Mouse (Mus musculus): ENCODE data around the gene Gm27029. TPM values are rescaled to one million over a fixed set of nuclear protein-coding genes. Genes with fewer than 3 reads are reported as not detected.
"Not testable (repeated sequence)": the region's sequence is repeated elsewhere in the genome, so short reads cannot be mapped to it uniquely, and the experiment has no call there.

The Gm27029 gene
- polyA plus RNA-seq (2015; fragmentation: Nextera tagmentation; extraction: Ambion mirVana), result 7.2 and 7.9 TPM in 2 replicates

DNA sequence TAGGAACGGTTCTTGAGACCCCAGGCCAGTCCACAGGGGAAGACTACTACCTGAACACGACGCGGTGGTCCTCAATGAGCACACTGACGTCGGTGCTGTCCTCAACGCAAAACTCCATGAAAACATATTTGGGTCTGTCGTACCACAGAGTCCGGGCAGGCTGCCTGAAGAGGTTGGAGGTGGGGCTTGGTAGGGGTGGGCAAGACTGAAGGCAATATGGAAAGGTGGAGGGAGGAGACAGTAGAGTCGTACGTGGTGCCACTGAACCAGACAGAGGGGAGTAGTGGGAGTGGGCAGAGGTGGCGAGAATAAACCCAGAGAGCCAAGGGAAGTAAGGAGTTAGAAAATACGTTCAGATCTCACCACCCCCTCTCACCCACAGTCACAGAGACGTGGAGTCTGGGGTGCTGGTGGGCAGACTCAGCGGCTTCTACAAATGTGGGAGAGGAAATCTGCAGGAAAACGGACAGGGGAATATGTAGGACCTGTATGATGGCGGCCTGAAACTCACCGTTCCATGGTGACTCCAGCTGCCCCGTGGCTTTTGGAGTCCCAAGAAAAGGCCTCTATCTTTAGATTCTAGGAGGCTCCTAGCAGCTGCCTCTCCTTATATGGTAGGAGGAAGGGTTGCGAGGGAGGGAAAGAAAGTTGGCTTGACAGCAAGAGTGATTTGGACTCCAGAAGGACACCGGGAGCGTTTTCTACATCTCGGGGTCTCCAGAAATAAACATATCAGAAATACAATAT is at the start of gene Gm27029:
Gene Gm27029 (minus strand): TSS at position 692 of the 747 bp plus-strand sequence.
- Histone ChIP-seq H3K4me2 (peak within 1 kb of the TSS; percentile 80), H3K4me1 (replicated peaks) (peaks cover 29% of the 10 kb centered on the region), H3K36me3 (peaks cover 2% of the 10 kb centered on the region; the same call in 1 of the 2 replicates), H3K27me3 (no peaks in the 10 kb centered on the region), H3K9ac (peak within 1 kb of the TSS; percentile 80), H3K9me3 (no peaks in the 10 kb centered on the region), H3K4me3 (peak within 1 kb of the TSS; percentile 96), H3K27ac (replicated peaks) (peak within 1 kb of the TSS; percentile 95)
- WGBS, result 5% methylated on average over 23 of the region's 23 CpGs
- peak; percentile 39 for ATAC-seq (ENCODE audit: low FRiP score, low read depth)

DNA sequence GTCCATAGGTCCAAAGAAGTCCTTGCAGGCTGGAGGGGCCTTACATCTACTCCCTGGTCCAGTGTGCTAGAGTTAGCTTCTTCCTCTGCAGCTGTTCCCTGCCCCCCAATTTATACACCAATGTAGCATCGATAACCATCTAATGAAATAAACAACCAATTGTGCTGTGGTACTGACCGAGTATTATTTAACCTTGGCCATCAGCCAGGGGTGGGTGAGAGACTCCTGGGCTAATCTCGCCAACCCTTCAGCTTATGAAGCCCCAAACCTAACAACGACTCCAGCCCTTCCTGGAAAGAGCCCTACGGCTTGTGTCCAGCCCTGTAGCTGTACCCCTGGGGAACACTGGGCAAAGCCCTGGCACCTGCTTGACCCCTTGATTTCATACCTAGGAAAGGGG is 49.7 kb upstream of the Gm27029 start:
- Histone ChIP-seq H3K4me2 (no peak overlapping the region), H3K4me3 (no peak overlapping the region), H3K27ac (replicated peaks) (no peak overlapping the region), H3K4me1 (replicated peaks) (peaks cover 32% of the 10 kb centered on the region), H3K27me3 (no peaks in the 10 kb centered on the region), H3K36me3 (no peaks in the 10 kb centered on the region; the same call in 1 of the 2 replicates), H3K9ac (no peak overlapping the region), H3K9me3 (no peaks in the 10 kb centered on the region)
- ATAC-seq (ENCODE audit: low FRiP score, low read depth), result no peak
- WGBS, result 49% methylated on average over 5 of the region's 5 CpGs

DNA sequence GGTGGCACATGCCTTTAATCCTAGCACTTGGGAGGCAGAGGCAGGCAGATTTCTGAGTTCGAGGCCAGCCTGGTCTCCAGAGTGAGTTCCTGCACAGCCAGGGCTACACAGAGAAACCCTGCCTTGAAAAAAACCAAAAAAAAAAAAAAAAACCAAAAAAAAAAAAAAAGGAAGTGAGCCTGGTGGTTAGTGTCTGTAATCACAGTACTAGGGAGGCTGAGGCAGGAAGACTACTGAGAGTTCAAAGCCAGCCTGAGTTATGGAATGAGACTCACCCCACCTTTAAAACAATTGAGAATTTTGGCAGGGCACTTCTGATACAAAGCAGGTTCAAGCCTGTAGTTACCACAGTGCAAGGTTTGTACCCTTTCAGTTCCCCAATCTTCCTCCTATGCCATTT is 49.1 kb upstream of the Gm27029 start:
- H3K9me3 ChIP-seq; ATAC-seq (ENCODE audit: low FRiP score, low read depth); H3K4me3 ChIP-seq; H3K27me3 ChIP-seq; H3K36me3 ChIP-seq; H3K4me2 ChIP-seq; H3K9ac ChIP-seq; H3K27ac ChIP-seq (replicated peaks): not testable (repeated sequence)
- WGBS, result 88% methylated on average over 1 of the region's 1 CpGs
- H3K4me1 ChIP-seq (replicated peaks), result peaks cover 34% of the 10 kb centered on the region

DNA sequence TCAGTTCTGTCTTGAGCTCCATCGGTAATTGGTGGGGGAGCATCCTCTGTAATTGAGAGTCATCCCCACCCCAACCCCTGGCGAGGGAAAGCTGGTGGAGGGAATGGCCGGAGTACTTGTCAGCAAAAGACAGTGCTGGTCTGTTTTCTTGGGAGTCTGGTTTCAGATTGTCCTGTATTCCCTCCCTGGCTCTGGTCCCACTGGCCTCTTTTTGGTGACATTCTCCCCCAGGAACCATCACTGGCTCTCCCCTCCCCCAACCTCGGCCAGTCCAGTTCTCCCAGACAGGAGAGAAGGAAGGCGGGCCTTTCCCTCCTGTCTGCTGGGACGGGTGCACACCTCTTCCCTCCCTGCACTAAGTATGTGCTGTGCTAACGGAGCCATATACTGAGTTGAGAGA is 47.7 kb upstream of the Gm27029 start:
- Histone ChIP-seq H3K4me2 (no peak overlapping the region), H3K4me3 (no peak overlapping the region), H3K27ac (replicated peaks) (no peak overlapping the region), H3K9ac (no peak overlapping the region), H3K36me3 (no peaks in the 10 kb centered on the region; the same call in 1 of the 2 replicates), H3K4me1 (replicated peaks) (peaks cover 34% of the 10 kb centered on the region), H3K9me3 (no peaks in the 10 kb centered on the region), H3K27me3 (no peaks in the 10 kb centered on the region)
- 46% methylated on average over 7 of the region's 7 CpGs for WGBS
- ATAC-seq (ENCODE audit: low FRiP score, low read depth), result no peak

DNA sequence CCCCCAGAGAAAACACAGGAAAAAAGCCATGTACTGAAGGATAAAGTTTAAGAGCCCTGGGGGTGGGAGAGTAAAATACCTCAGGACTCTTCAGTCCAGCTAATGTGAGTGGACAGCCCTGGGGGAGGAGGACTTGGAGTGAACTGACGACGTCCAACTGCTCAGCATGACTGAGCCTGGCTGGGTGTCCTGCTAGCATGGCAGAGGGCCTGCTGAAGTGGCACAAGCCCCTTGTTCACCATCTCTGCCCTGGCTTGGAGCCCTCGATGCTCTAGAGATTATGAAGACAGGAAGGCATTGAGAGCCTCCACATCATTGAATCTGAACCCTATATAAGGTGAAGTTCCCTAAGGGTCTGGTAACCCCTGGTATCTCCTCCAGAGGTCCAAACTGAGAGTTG is 47.3 kb upstream of the Gm27029 start:
- ATAC-seq (ENCODE audit: low FRiP score, low read depth), result no peak
- Histone ChIP-seq H3K9ac (no peak overlapping the region), H3K4me3 (no peak overlapping the region), H3K27ac (replicated peaks) (no peak overlapping the region), H3K4me2 (no peak overlapping the region), H3K27me3 (no peaks in the 10 kb centered on the region), H3K36me3 (no peaks in the 10 kb centered on the region; the same call in 1 of the 2 replicates), H3K9me3 (no peaks in the 10 kb centered on the region), H3K4me1 (replicated peaks) (peaks cover 34% of the 10 kb centered on the region)
- WGBS, result 45% methylated on average over 3 of the region's 3 CpGs

DNA sequence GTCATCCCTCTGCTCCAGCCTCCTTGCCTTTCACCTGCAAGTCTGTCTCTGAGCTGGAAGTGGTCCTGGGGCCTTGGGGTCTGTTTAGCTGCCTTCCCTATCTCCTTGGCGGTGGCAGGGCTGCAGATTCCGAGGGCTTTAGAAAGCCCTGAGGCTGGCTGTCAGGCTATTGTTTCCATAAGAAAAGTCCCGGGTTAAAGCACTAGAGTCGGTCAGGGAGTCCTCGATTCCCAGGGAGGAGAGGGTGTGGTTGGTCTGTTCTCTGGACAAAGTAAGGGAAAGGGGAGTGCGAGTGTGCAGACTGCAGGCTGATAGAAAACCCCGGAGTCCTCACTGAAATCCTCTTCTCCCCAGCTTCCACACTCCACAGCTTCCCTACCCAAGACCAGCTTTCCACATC is 45.6 kb upstream of the Gm27029 start:
- Histone ChIP-seq H3K27ac (replicated peaks) (no peak overlapping the region), H3K27me3 (no peaks in the 10 kb centered on the region), H3K9me3 (no peaks in the 10 kb centered on the region), H3K9ac (no peak overlapping the region), H3K4me3 (0 out of 2 replicates have a peak overlapping the region, but pooled peaks have one; percentile 2), H3K4me1 (replicated peaks) (peaks cover 42% of the 10 kb centered on the region), H3K36me3 (no peaks in the 10 kb centered on the region; the same call in 1 of the 2 replicates), H3K4me2 (peak overlapping the region; percentile 29)
- WGBS, result 9% methylated on average over 7 of the region's 7 CpGs
- no peak for ATAC-seq (ENCODE audit: low FRiP score, low read depth)

DNA sequence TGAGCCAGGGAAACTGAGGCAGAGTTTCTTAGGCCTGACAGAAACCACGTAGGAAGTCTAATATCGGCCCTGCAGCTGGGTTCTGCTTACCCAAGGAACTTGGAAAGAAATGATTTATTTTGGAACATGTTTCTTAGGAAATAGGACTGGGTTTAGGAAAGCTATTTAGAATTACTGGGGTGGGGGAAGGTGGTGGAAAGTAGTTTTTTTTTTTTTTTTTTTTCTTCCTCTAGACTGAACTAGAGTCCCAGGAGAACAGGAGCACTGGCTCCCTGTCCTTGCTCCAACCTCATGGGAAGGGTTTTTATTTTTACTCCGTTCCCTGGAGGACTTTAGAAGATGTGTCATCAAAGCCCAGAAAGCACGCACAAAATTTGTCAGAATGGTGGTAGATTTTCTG is 44.6 kb upstream of the Gm27029 start:
- H3K4me1 ChIP-seq (replicated peaks), result peaks cover 48% of the 10 kb centered on the region
- peak overlapping the region; percentile 95 for H3K4me3 ChIP-seq
- no peak overlapping the region for H3K27ac ChIP-seq (replicated peaks)
- WGBS, result 52% methylated on average over 4 of the region's 4 CpGs
- peak overlapping the region; percentile 85; the same call in 1 of the 2 replicates for H3K9ac ChIP-seq
- no peaks in the 10 kb centered on the region for H3K27me3 ChIP-seq
- ATAC-seq (ENCODE audit: low FRiP score, low read depth), result no peak
- no peaks in the 10 kb centered on the region for H3K9me3 ChIP-seq
- peak overlapping the region; percentile 81 for H3K4me2 ChIP-seq
- no peaks in the 10 kb centered on the region; the same call in 1 of the 2 replicates for H3K36me3 ChIP-seq

DNA sequence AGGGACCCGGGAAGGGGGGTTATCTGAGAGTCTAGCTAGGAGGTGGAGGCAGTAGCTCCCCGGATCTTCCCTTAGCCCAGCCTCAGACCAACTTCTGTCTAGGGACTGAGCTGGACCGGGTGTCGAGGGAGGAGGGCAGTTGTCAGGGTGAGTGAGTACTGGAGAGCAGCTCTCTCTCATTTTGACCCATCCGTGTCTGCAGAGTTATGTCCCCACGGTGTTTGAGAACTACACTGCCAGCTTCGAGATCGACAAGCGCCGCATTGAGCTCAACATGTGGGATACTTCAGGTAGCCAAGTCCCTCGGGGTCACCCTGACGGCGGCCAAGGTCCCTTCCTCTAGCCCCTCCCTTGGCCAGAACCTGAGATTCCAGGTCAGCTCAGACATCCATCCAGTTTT is 44.1 kb upstream of the Gm27029 start:
- Histone ChIP-seq H3K4me3 (peak overlapping the region; percentile 95), H3K9ac (peak overlapping the region; percentile 85), H3K4me2 (peak overlapping the region; percentile 81), H3K27me3 (no peaks in the 10 kb centered on the region), H3K27ac (replicated peaks) (peak overlapping the region; percentile 86), H3K9me3 (no peaks in the 10 kb centered on the region), H3K4me1 (replicated peaks) (peaks cover 51% of the 10 kb centered on the region), H3K36me3 (no peaks in the 10 kb centered on the region; the same call in 1 of the 2 replicates)
- WGBS, result 3% methylated on average over 13 of the region's 13 CpGs
- no peak for ATAC-seq (ENCODE audit: low FRiP score, low read depth)

DNA sequence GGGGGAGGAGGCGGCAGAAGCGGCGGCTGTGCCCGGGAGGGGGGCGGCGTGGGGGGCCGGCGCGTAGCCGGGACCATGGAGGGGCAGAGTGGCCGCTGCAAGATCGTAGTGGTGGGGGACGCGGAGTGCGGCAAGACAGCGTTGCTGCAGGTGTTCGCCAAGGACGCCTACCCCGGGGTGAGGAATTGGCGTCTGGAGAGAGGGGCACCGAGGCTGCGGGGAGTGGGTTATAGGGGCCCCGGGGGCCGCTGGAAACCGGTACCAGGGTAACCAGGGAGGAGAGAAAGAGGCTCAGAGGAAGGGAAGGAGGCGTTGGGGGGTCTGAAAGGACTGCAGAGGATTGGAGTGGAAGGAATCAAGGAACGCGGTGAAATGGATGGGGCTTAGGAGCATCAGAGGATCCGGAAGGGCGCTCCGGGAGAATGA is 43.7 kb upstream of the Gm27029 start:
- WGBS, result under 1% methylated on average over 28 of the region's 31 CpGs
- H3K4me3 ChIP-seq, result peak overlapping the region; percentile 95
- ATAC-seq (ENCODE audit: low FRiP score, low read depth), result peak; percentile 28
- H3K9ac ChIP-seq, result peak overlapping the region; percentile 85
- H3K4me1 ChIP-seq (replicated peaks), result peaks cover 56% of the 10 kb centered on the region
- no peaks in the 10 kb centered on the region for H3K9me3 ChIP-seq
- peak overlapping the region; percentile 86 for H3K27ac ChIP-seq (replicated peaks)
- no peaks in the 10 kb centered on the region for H3K27me3 ChIP-seq
- peak overlapping the region; percentile 81 for H3K4me2 ChIP-seq
- no peaks in the 10 kb centered on the region; the same call in 1 of the 2 replicates for H3K36me3 ChIP-seq

DNA sequence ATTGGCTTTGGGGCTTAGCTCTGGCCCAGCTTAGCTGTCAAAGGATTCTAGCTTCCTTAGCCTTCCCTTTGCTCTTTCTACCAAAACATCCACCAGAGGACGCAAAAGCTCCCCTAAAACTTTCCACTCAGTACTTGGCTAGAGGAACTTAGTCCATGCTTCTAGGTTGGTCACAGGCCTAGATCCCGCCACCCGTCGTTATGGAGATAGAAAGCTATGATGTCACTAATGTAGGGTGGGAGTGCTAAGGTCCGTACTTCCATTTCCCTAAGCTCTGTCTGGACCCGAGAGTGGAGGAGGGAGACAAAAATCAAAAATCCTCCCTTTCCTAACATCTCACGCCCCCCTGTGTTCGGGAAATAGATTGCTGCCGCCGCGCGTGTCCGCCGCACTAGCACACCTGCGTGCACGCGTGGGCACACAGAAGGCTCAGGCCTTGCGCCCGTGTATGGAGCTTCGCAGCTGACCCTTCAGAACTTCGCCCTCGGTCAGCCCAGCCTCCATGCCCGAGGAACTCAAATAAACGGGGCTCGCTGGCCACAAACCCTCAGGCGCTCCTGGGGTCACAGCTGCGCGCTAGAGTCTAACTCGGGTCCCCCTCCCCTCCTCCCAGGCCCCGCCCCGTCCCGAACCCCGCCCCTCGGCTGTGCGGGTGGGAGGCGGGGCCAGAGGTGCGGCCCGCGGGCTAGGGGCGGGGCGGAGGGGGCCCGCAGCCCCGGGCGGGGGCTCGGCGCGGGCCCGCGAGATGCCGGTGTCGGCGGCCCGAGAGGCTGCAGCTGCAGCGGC is 43.1 kb upstream of the Gm27029 start:
- Histone ChIP-seq H3K4me1 (replicated peaks) (peaks cover 62% of the 10 kb centered on the region), H3K27ac (replicated peaks) (peak overlapping the region; percentile 86), H3K36me3 (no peaks in the 10 kb centered on the region; the same call in 1 of the 2 replicates), H3K9ac (peak overlapping the region; percentile 85), H3K4me2 (peak overlapping the region; percentile 81), H3K4me3 (peak overlapping the region; percentile 95), H3K27me3 (no peaks in the 10 kb centered on the region), H3K9me3 (no peaks in the 10 kb centered on the region)
- WGBS, result under 1% methylated on average over 42 of the region's 54 CpGs
- ATAC-seq (ENCODE audit: low FRiP score, low read depth), result peak; percentile 56

DNA sequence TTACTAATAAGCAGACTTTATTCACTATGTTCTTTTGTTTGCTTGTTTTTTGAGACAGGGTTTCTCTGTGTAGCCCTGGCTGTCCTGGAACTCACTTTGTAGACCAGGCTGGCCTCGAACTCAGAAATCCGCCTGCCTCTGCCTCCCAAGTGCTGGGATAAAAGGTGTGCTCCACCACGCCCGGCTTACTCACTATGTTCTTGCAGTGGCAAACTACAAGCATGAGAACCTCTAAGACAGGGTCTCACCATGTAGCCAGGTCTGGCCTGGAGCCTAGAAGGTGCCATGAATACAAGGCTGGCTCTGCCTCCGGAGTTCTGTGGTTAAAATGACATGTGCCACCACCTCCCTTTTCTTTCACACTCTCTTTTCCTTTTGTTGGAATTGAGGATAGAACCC is 42.0 kb upstream of the Gm27029 start:
- peaks cover 65% of the 10 kb centered on the region for H3K4me1 ChIP-seq (replicated peaks)
- H3K9ac ChIP-seq; H3K27me3 ChIP-seq; ATAC-seq (ENCODE audit: low FRiP score, low read depth); H3K27ac ChIP-seq (replicated peaks); H3K36me3 ChIP-seq; H3K9me3 ChIP-seq: not testable (repeated sequence)
- H3K4me3 ChIP-seq, result peak overlapping the region; percentile 95
- 54% methylated on average over 5 of the region's 5 CpGs for WGBS
- peak overlapping the region; percentile 71 for H3K4me2 ChIP-seq
